36 mouse cellular contexts compared by ENCODE assay signal in genomic region chr1:72978956-72979355, GRCm38 (mm10). TPM values are rescaled to one million over a fixed set of nuclear protein-coding genes. Genes with fewer than 3 reads are reported as not detected.
DNase-seq lines count a peak whose midpoint lies in the region; ATAC-seq and TF ChIP-seq lines count a peak whose summit lies in the region.
"Had no signal": no experiment of that assay in that cellular context is flagged by ENCODE, and none has a peak within 500 bp of the region (broad histone marks: within the 10 kb centered on the region; RNA-seq: fewer than 3 reads in every experiment).

No protein-coding gene starts in this region.

- no peaks in the 10 kb centered on the region for H3K36me3 ChIP-seq in embryonic facial prominence, embryonic 14.5 days (ENCODE audit: control insufficient read depth, insufficient read depth, low read length)
- H3K36me3 ChIP-seq in limb, embryonic 14.5 days (ENCODE audit: control insufficient read depth, insufficient read depth, low read length): no peaks in the 10 kb centered on the region
- no peaks in the 10 kb centered on the region for H3K36me3 ChIP-seq in heart, embryonic 11.5 days (ENCODE audit: control insufficient read depth, insufficient read depth, low read length)
- H3K36me3 ChIP-seq: forebrain, embryonic 10.5 days; G1E; heart, embryonic 10.5 days; midbrain, embryonic 10.5 days; neural tube, embryonic 15.5 days had no signal

- no peak overlapping the region for H3K9ac ChIP-seq in embryonic facial prominence, embryonic 14.5 days (ENCODE audit: low read depth, low read length)
- H3K9ac ChIP-seq in limb, embryonic 14.5 days (ENCODE audit: low read depth, low read length, severe bottlenecking): no peak overlapping the region
- H3K9ac ChIP-seq in heart, embryonic 11.5 days (ENCODE audit: low read depth, low read length): no peak overlapping the region
- H3K9ac ChIP-seq: forebrain, postnatal 0 days; neural tube, embryonic 15.5 days had no signal

- H3K4me1 ChIP-seq in embryonic facial prominence, embryonic 14.5 days (ENCODE audit: control insufficient read depth, insufficient read depth, low read length): no peaks in the 10 kb centered on the region
- H3K4me1 ChIP-seq in limb, embryonic 14.5 days (ENCODE audit: control insufficient read depth, insufficient read depth, low read length): no peaks in the 10 kb centered on the region
- no peaks in the 10 kb centered on the region; the same call in 1 of the 2 replicates for H3K4me1 ChIP-seq in heart, embryonic 11.5 days (ENCODE audit: control insufficient read depth, insufficient read depth, low read length)
- H3K4me1 ChIP-seq: forebrain, embryonic 10.5 days; midbrain, embryonic 10.5 days; neural tube, embryonic 15.5 days had no signal

- no peak overlapping the region for H3K4me2 ChIP-seq in embryonic facial prominence, embryonic 14.5 days (ENCODE audit: low read depth, low read length)
- no peak overlapping the region for H3K4me2 ChIP-seq in limb, embryonic 14.5 days (replicated peaks; ENCODE audit: low read depth, low read length, severe bottlenecking)
- H3K4me2 ChIP-seq in heart, embryonic 11.5 days: no peak overlapping the region
- H3K4me2 ChIP-seq: neural tube, embryonic 15.5 days had no signal

- H3K4me3 ChIP-seq in embryonic facial prominence, embryonic 14.5 days (ENCODE audit: low read depth, low read length): no peak overlapping the region
- H3K4me3 ChIP-seq in limb, embryonic 14.5 days (replicated peaks; ENCODE audit: low read length): no peak overlapping the region
- H3K4me3 ChIP-seq in heart, embryonic 11.5 days (ENCODE audit: low read depth, low read length): no peak overlapping the region
- H3K4me3 ChIP-seq: forebrain, embryonic 10.5 days; gastrocnemius, adult 2 months; heart, embryonic 10.5 days; midbrain, embryonic 10.5 days; neural tube, embryonic 15.5 days had no signal

- 27% methylated on average over 9 of the region's 9 CpGs for WGBS in embryonic facial prominence, embryonic 14.5 days
- WGBS in limb, embryonic 14.5 days: 37% methylated on average over 9 of the region's 9 CpGs
- WGBS in heart, embryonic 11.5 days (ENCODE audit: insufficient replicate concordance): 61% methylated on average over 9 of the region's 9 CpGs

- H3K9me3 ChIP-seq in embryonic facial prominence, embryonic 14.5 days (ENCODE audit: control insufficient read depth, low read length): no peaks in the 10 kb centered on the region
- H3K9me3 ChIP-seq in limb, embryonic 14.5 days (ENCODE audit: control insufficient read depth, low read length): no peaks in the 10 kb centered on the region
- no peaks in the 10 kb centered on the region for H3K9me3 ChIP-seq in heart, embryonic 11.5 days (replicated peaks; ENCODE audit: control insufficient read depth, low read length)
- H3K9me3 ChIP-seq: forebrain, embryonic 10.5 days; heart, embryonic 10.5 days; midbrain, embryonic 10.5 days; neural tube, embryonic 15.5 days had no signal

- no peak for TF ChIP-seq CTCF in brain, embryonic 14.5 days (IDR thresholded peaks at IDR 0.05; ENCODE audit: borderline replicate concordance, extremely low read depth, insufficient read depth, insufficient read length)

- peak; percentile 82 for ATAC-seq in embryonic facial prominence, embryonic 14.5 days (ENCODE audit: low read depth)
- ATAC-seq in limb, embryonic 14.5 days (ENCODE audit: low FRiP score, low read depth): peak; percentile 86
- no peak for ATAC-seq in heart, embryonic 11.5 days (replicated peaks; ENCODE audit: insufficient number of reproducible peaks, low FRiP score, low TSS enrichment)
- ATAC-seq in monocyte, adult 5-6 weeks (replicated peaks; ENCODE audit: insufficient number of reproducible peaks, low FRiP score, low TSS enrichment, poor library complexity, severe bottlenecking): no peak
- ATAC-seq: forebrain, postnatal 0 days; hindbrain, postnatal 0 days; intestine, embryonic 16.5 days; midbrain, embryonic 16.5 days had no signal

- H3K27ac ChIP-seq in embryonic facial prominence, embryonic 14.5 days (replicated peaks; ENCODE audit: low read depth, low read length): no peak overlapping the region
- H3K27ac ChIP-seq in limb, embryonic 14.5 days (replicated peaks; ENCODE audit: low read depth, low read length): no peak overlapping the region
- H3K27ac ChIP-seq in heart, embryonic 11.5 days (ENCODE audit: low read depth, low read length): no peak overlapping the region
- H3K27ac ChIP-seq: forebrain, embryonic 10.5 days; gastrocnemius, adult 2 months; heart, embryonic 10.5 days; hindbrain, postnatal 0 days; midbrain, embryonic 10.5 days; neural tube, embryonic 15.5 days had no signal

- H3K27me3 ChIP-seq in embryonic facial prominence, embryonic 14.5 days (replicated peaks; ENCODE audit: control insufficient read depth, insufficient read depth, low read length): no peaks in the 10 kb centered on the region
- H3K27me3 ChIP-seq in limb, embryonic 14.5 days (ENCODE audit: control insufficient read depth, insufficient read depth, low read length): no peaks in the 10 kb centered on the region
- no peaks in the 10 kb centered on the region for H3K27me3 ChIP-seq in heart, embryonic 11.5 days (ENCODE audit: control insufficient read depth, insufficient read depth, low read length)
- H3K27me3 ChIP-seq: CH12.LX; neural tube, embryonic 15.5 days had no signal

- TF ChIP-seq POLR2A in brain, embryonic 14.5 days (IDR thresholded peaks at IDR 0.05; ENCODE audit: borderline replicate concordance, extremely low read depth, insufficient read depth, insufficient read length, poor library complexity, severe bottlenecking): no peak
- TF ChIP-seq POLR2A in limb, embryonic 14.5 days (IDR thresholded peaks at IDR 0.05; ENCODE audit: borderline replicate concordance, extremely low read depth, insufficient read depth, insufficient read length): no peak

- peak; percentile 76 for DNase-seq in MN1 (ENCODE audit: low spot score)
- DNase-seq in brain, embryonic 14.5 days (ENCODE audit: low read depth): peak; percentile 5
- DNase-seq in embryonic facial prominence, embryonic 14.5 days (ENCODE audit: low spot score): peak; percentile 86
- peak; percentile 58 for DNase-seq in limb, embryonic 14.5 days (ENCODE audit: low spot score)
- DNase-seq in adrenal gland, postnatal 4 days (ENCODE audit: low spot score in 2 of 2): no peak
- DNase-seq: adrenal gland, adult 2 months; B cell, adult 2 months; cerebellum, adult 2 months; cerebellum, postnatal 36 days; forebrain, postnatal 0 days; gastrocnemius, adult 2 months; kidney, adult 9 months; kidney, postnatal 14 days; layer of hippocampus, postnatal 36 days; lung, postnatal 4 days; right cerebral cortex, postnatal 14 days; spleen, adult 18-20 months had no signal

RNA-seq across cellular contexts. Expression of gene Tnp1, which starts 36.8 kb away (rescaled TPM):
- polyA plus RNA-seq in brain, embryonic 14.5 days (2012; rRNA removed): not detected in 2 replicates
- not detected in 2 replicates for polyA plus RNA-seq in embryonic facial prominence, embryonic 14.5 days (2014; fragmentation: Nextera tagmentation; extraction: Ambion mirVana)
- not detected in 2 replicates for polyA plus RNA-seq in limb, embryonic 14.5 days (2012; rRNA removed)
- not detected in 2 replicates for polyA plus RNA-seq in limb, embryonic 14.5 days (2014; fragmentation: Nextera tagmentation; extraction: Ambion mirVana)
- total RNA-seq in adrenal gland, postnatal 4 days (2021): not detected
- not detected in 2 replicates for polyA plus RNA-seq in heart, embryonic 11.5 days (2014; fragmentation: Nextera tagmentation; extraction: Ambion mirVana)
- total RNA-seq in monocyte, adult 5-6 weeks (2017): 2.3 TPM in 1 of 3 replicates, not detected in the others
- total RNA-seq: adrenal gland, adult 2 months; CH12.LX; forebrain, postnatal 0 days; G1E; gastrocnemius, adult 2 months; hindbrain, postnatal 0 days; layer of hippocampus, adult 18-20 months; layer of hippocampus, postnatal 36 days; left cerebral cortex, postnatal 14 days; liver, adult 2 months had no signal
- polyA plus RNA-seq: adrenal gland, adult 2 months; cerebellum, adult 2 months; forebrain, embryonic 10.5 days; forebrain, postnatal 0 days; G1E; heart, embryonic 10.5 days; heart, postnatal 0 days; hindbrain, embryonic 11.5 days; hindbrain, postnatal 0 days; intestine, embryonic 16.5 days; liver, adult 2 months; liver, embryonic 16.5 days; lung, embryonic 16.5 days; midbrain, embryonic 10.5 days; midbrain, embryonic 16.5 days; neural tube, embryonic 15.5 days; urinary bladder, adult 2 months had no signal

Comparison
In these comparisons a context has a peak if more than half of its experiments do, and no peak if none do; other contexts are left out.
1. DNase-seq: peak in MN1 (single experiment), brain, embryonic 14.5 days (single experiment), embryonic facial prominence, embryonic 14.5 days (single experiment) and limb, embryonic 14.5 days (single experiment); none in adrenal gland, postnatal 4 days (0 of 2).
2. ATAC-seq: peak in embryonic facial prominence, embryonic 14.5 days (single experiment) and limb, embryonic 14.5 days (single experiment); none in heart, embryonic 11.5 days (single experiment) and monocyte, adult 5-6 weeks (single experiment).